Mouse (Mus musculus): Measurements from ENCODE around the gene Aven. TPM values are rescaled to one million over a fixed set of nuclear protein-coding genes. Genes with fewer than 3 reads are reported as not detected.

Aven gene
- 10 to 100 TPM in 1 of 2 experiments, 1 to 10 TPM in 1; 4.3 to 10.2 TPM for total RNA-seq (2023)

GRCm38 (mm10) chr2:112492856-112493538 is at the start of gene Aven:
TSS of gene Aven (plus strand) at chr2:112492964.

GRCm38 (mm10) chr2:112454862-112455564 is 37.8 kb upstream of the Aven start, which contains the start of gene Emc7:
TSS of gene Emc7 (plus strand) at chr2:112454997.

GRCm38 (mm10) chr2:112480669-112481068 is 12.1 kb upstream of the Aven start, which contains the start of gene Chrm5:
TSS of gene Chrm5 (minus strand) at chr2:112480769.

Other genes starting within 250 kb of the Aven start
- gene Nutm1, start 233.7 kb upstream of the Aven start, total RNA-seq (2023): not detected
- gene Nop10, start 231.0 kb upstream of the Aven start, total RNA-seq (2023): 10 to 100 TPM; 19.7 to 24.4 TPM
- gene Slc12a6, start 227.1 kb upstream of the Aven start, total RNA-seq (2023): 100 to 1,000 TPM; 221 to 223 TPM
- gene Gm21985, start 226.7 kb upstream of the Aven start, total RNA-seq (2023): not detected
- 10 to 100 TPM; 16.5 to 20.0 TPM for gene Emc4, start 124.9 kb upstream of the Aven start, total RNA-seq (2023)
- gene Katnbl1, start 113.8 kb upstream of the Aven start, total RNA-seq (2023): 1 to 10 TPM; 6.4 to 6.9 TPM
- 1 to 10 TPM; 7.0 to 8.1 TPM for gene Emc7, start 38.0 kb upstream of the Aven start, total RNA-seq (2023)
- gene Chrm5, start 12.2 kb upstream of the Aven start, total RNA-seq (2023): not detected

Data from neutrophil, adult 59 days (primary cell).